Mouse (Mus musculus): ENCODE results near the gene Man1a. TPM values are rescaled to one million over a fixed set of nuclear protein-coding genes. Genes with fewer than 3 reads are reported as not detected.

Gene Man1a
- polyA plus RNA-seq, 1 experiment from 2014 or later: 12.0 TPM

DNA sequence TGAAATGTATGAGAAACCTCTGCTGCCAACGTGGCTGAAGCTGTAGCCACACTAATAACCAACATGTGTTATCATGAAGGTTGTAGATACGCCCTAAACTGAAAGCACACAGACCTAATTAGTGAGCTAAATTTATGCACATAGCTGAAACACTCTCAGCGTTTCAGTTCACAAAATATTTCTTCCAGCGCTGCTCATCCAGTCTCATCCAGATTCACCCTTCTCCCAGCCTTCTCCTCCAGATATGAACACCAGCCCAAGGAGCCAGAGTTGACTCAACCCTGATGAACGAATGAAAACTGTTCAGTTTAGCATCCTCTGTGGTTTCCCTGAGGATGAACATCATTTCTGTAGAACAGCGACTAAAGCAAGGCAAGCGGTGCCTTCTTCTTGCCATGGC, 15.8 kb downstream of the Man1a start:
- ATAC-seq (ENCODE audit: insufficient read depth): no peak
- 69% methylated on average over 7 of the region's 7 CpGs for WGBS (ENCODE audit: insufficient replicate concordance)
- no peak overlapping the region for H3K4me3 ChIP-seq (replicated peaks)
- H3K27ac ChIP-seq (replicated peaks): no peak overlapping the region
- H3K9me3 ChIP-seq (replicated peaks): no peaks in the 10 kb centered on the region
- H3K36me3 ChIP-seq (replicated peaks): peaks cover 52% of the 10 kb centered on the region
- no peaks in the 10 kb centered on the region for H3K27me3 ChIP-seq
- peaks cover 7% of the 10 kb centered on the region for H3K4me1 ChIP-seq (replicated peaks)
- H3K9ac ChIP-seq: no peak overlapping the region
- H3K4me2 ChIP-seq: no peak overlapping the region

DNA sequence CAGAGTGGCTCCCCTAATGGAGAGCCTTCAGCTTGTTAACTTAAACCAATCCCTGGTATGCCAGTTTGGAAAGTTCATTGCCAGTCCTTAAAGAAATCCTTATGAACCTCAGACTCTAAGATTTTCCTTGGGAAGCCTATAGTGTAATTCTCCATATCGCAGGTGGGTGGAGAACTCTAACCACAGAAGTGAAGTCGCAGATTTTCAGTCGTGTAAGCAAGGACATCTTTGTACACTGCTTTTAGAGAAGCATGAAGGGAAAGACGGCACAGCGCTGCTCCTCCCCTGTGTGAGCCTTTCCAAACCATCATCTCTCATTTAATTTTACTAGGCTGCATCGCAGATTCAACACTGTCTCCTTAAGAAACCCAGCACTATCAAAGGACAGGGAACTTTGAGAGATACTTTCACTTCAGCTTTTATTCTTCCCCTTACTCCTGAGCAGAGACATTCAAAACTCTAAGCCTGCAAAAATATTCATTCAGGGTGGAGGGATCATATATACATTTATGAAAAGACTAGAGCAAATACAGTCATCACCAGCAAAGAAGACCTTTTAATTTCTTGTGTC, 16.6 kb downstream of the Man1a start:
- Histone ChIP-seq H3K27me3 (no peaks in the 10 kb centered on the region), H3K36me3 (replicated peaks) (peaks cover 50% of the 10 kb centered on the region), H3K4me2 (no peak overlapping the region), H3K4me1 (replicated peaks) (peaks cover 7% of the 10 kb centered on the region), H3K9me3 (replicated peaks) (no peaks in the 10 kb centered on the region), H3K9ac (no peak overlapping the region), H3K27ac (replicated peaks) (no peak overlapping the region), H3K4me3 (replicated peaks) (no peak overlapping the region)
- ATAC-seq (ENCODE audit: insufficient read depth): no peak
- 64% methylated on average over 6 of the region's 6 CpGs for WGBS (ENCODE audit: insufficient replicate concordance)

DNA sequence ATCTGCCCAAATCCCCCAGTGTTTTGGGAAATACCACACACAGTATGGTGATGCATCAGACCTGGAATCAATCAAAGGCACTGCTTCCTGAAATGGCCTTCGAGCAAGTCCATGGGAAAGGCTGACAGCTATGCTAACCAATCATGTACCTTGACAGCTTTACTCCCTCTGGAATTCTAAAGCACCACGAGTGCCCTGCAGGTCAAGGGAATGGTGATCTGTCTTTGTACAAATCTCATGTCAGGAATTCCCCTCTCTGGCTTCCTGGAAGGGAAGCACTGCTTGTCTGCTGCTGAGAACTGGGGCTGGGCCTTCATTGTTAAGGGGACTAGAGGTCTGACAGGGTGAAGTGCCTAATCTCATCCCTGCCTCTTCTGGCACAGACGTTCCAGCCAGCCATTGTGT, 17.3 kb downstream of the Man1a start:
- Histone ChIP-seq H3K4me2 (no peak overlapping the region), H3K4me1 (replicated peaks) (peaks cover 7% of the 10 kb centered on the region), H3K27me3 (no peaks in the 10 kb centered on the region), H3K9me3 (replicated peaks) (no peaks in the 10 kb centered on the region), H3K36me3 (replicated peaks) (peaks cover 50% of the 10 kb centered on the region), H3K9ac (no peak overlapping the region), H3K4me3 (replicated peaks) (no peak overlapping the region), H3K27ac (replicated peaks) (0 out of 2 replicates have a peak overlapping the region, but pooled peaks have one; percentile 0)
- ATAC-seq (ENCODE audit: insufficient read depth): no peak
- WGBS (ENCODE audit: insufficient replicate concordance): 50% methylated on average over 3 of the region's 3 CpGs

DNA sequence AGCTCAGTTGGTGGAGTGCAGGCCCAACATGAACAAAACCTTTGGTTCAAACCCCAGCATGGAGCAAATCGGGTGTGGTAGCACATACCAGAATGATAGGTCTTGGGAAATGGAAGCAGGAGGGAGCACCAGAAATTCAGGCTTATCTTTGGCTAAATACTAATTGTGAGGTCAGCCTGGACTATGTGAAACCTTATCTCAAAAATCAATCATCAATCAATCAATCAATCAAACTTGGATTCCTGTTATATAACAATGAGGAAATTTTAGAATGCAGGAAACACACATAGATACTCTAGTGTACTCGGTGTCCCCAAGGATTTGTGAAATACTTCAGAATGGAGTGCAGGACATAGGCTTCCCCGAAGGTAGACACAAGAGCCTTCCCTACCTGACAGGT, 17.8 kb downstream of the Man1a start:
- H3K4me1 ChIP-seq (replicated peaks): peaks cover 10% of the 10 kb centered on the region; the same call in 1 of the 2 replicates
- peaks cover 54% of the 10 kb centered on the region for H3K36me3 ChIP-seq (replicated peaks)
- H3K4me3 ChIP-seq (replicated peaks): no peak overlapping the region
- H3K27ac ChIP-seq (replicated peaks): 0 out of 2 replicates have a peak overlapping the region, but pooled peaks have one; percentile 0
- 81% methylated on average over 3 of the region's 3 CpGs for WGBS (ENCODE audit: insufficient replicate concordance)
- H3K4me2 ChIP-seq: no peak overlapping the region
- H3K9ac ChIP-seq: no peak overlapping the region
- no peak for ATAC-seq (ENCODE audit: insufficient read depth)
- H3K27me3 ChIP-seq: no peaks in the 10 kb centered on the region
- no peaks in the 10 kb centered on the region for H3K9me3 ChIP-seq (replicated peaks)

DNA sequence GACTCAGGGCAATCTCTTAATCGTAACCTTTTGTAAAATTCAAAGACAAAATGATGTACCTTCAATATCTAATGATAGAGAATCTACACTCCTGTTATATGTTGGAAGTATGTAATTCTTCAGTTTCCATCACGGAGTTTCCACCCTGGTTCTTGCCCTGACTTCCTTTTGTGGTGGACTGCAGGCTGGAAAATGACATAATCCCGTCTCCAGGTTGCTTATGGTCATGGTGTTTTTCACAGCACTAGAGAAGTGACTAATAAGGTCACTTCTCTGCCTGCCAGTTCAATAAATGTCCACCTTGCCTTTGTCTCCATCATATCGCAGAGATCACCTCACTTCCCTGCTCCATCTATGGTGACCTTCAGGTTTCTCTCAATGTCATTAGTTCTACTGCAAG, 22.2 kb downstream of the Man1a start:
- Histone ChIP-seq H3K27ac (replicated peaks) (no peak overlapping the region), H3K9me3 (replicated peaks) (no peaks in the 10 kb centered on the region), H3K36me3 (replicated peaks) (peaks cover 31% of the 10 kb centered on the region), H3K4me3 (replicated peaks) (no peak overlapping the region), H3K27me3 (no peaks in the 10 kb centered on the region), H3K4me2 (no peak overlapping the region), H3K9ac (no peak overlapping the region), H3K4me1 (replicated peaks) (peaks cover 10% of the 10 kb centered on the region; the same call in 1 of the 2 replicates)
- no peak for ATAC-seq (ENCODE audit: insufficient read depth)
- WGBS (ENCODE audit: insufficient replicate concordance): 81% methylated on average over 4 of the region's 4 CpGs

DNA sequence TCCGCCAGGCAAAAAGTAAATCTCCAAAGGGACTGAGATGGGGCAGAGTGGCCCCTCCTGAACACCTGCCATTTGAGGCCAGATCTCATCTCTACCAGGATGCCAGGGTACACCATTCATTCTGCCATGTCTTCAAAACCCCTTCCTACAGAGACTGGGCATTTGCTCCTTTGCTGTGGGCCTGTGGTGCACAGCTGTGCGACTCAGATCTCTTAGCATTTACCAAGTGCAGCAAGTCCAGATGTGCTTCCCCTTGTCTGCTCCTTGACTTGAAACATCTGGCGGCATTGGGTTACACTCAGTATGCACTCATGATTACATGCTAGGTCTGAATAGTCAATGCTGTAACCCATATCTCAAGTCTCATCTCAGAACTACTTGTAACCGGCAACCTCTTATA, 28.5 kb downstream of the Man1a start:
- ATAC-seq (ENCODE audit: insufficient read depth): no peak
- 83% methylated on average over 4 of the region's 4 CpGs for WGBS (ENCODE audit: insufficient replicate concordance)
- H3K9me3 ChIP-seq (replicated peaks): no peaks in the 10 kb centered on the region
- H3K36me3 ChIP-seq (replicated peaks): peaks cover 20% of the 10 kb centered on the region
- H3K27ac ChIP-seq (replicated peaks): no peak overlapping the region
- H3K9ac ChIP-seq: no peak overlapping the region
- H3K4me1 ChIP-seq (replicated peaks): peaks cover 23% of the 10 kb centered on the region
- H3K4me3 ChIP-seq (replicated peaks): no peak overlapping the region
- no peaks in the 10 kb centered on the region for H3K27me3 ChIP-seq
- no peak overlapping the region for H3K4me2 ChIP-seq

DNA sequence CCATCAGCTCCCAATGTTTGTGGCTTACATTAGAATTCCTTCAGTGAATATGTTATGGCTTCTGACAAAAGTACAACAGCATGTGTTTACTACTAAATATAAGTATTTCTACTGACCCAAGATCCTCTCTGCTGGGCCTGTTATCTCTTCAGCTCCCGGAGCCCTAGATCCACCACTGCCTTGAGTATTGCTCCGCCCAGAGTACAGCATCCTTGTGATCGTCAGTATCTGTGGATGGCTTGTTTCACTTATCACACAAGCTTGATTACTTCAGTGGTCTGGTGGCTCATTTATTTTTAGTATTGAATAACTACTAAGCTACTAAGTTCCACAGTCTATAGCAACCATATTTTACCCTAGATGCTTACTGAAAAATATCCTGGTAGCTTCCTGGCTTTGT, 33.1 kb downstream of the Man1a start:
- Histone ChIP-seq H3K27me3 (no peaks in the 10 kb centered on the region), H3K4me1 (replicated peaks) (peaks cover 64% of the 10 kb centered on the region), H3K36me3 (replicated peaks) (peaks cover 8% of the 10 kb centered on the region), H3K9me3 (replicated peaks) (no peaks in the 10 kb centered on the region), H3K4me3 (replicated peaks) (no peak overlapping the region), H3K27ac (replicated peaks) (peak overlapping the region; percentile 86), H3K9ac (peak overlapping the region; percentile 30; the same call in 1 of the 2 replicates), H3K4me2 (peak overlapping the region; percentile 42)
- WGBS (ENCODE audit: insufficient replicate concordance): 23% methylated on average over 3 of the region's 3 CpGs
- ATAC-seq (ENCODE audit: insufficient read depth): peak; percentile 64

DNA sequence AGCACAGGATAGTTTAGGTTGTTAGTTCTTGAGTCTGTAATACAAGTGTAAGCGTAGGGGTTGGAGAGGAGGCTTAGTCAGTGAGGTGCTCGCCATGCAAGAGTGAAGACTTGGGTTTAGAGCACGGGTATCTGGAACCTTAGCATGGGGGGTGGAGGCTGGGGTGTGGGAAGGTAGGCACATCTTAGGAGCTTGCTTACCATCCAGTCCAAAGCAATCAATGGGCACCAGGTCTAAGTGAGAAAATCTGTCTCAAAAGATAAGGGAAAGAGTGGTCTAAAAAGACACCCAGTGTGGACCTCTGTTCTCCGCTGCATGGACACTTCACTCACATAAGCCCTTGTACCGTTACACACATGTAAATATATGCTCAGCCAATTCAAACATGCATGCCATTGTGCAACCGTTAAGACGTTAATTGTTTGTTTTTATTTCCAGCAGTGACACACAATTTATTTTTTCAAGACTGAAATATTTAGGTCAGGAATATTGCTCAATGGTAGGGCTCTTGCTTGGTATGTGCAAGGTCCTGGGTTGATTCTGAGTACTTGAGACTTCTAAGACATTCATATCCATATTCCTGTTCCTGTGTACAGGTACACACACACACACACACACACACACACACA, 34.1 kb downstream of the Man1a start:
- peak; percentile 77 for ATAC-seq (ENCODE audit: insufficient read depth)
- Histone ChIP-seq H3K9ac (peak overlapping the region; percentile 19), H3K27ac (replicated peaks) (peak overlapping the region; percentile 92)

DNA sequence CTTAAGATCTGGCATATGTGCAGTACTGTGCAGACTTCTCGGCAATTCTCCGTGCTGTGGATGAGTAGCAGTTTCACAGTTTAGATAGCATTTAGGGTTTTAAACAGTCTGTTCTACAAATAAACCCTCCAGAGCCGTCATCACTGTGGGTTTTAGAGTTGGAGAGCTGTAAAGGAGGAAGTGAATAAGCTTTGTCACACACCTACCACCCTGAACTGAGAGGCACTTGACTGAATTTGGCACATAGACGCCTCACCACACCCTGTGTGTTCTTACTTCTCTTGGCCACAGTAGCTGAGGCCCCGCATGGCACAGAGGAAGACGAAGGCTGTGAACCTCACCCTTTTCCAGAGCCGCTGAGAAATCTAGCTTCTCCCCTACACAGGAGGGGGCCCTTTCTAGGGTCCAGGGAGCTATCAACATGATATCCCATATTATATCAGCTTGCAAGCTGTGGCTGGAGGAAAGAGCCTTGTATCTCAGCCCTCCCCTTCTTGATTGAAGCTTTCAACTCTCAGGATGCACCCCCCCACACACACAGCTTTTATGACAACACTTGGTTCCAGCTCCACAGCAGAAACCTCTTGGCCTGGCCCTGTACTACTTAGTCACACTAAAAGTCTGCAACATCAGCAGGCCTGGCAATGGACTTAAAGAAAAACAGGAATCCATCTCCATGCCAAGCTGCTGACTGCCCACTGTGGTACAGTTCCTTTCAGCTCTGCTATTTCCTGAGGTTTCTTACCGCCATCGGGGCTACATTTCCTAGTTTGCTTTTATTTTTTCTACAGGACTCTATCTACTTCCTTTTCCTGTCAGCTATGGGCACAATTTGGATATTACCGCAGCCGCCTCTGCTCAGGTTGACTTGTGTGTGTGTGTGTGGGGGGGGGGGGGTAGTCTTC, 35.9 kb downstream of the Man1a start:
- H3K4me3 ChIP-seq (replicated peaks): 0 out of 2 replicates have a peak overlapping the region, but pooled peaks have one; percentile 7
- peak overlapping the region; percentile 56 for H3K9ac ChIP-seq

More for the DNA sequence above, 34.1 kb downstream of the Man1a start:
- Histone ChIP-seq H3K27me3 (no peaks in the 10 kb centered on the region), H3K36me3 (replicated peaks) (no peaks in the 10 kb centered on the region), H3K4me1 (replicated peaks) (peaks cover 68% of the 10 kb centered on the region), H3K9me3 (replicated peaks) (no peaks in the 10 kb centered on the region), H3K4me2 (peak overlapping the region; percentile 52), H3K4me3 (replicated peaks) (peak overlapping the region; percentile 23; the same call in 1 of the 2 replicates)
- 35% methylated on average over 7 of the region's 7 CpGs for WGBS (ENCODE audit: insufficient replicate concordance)

DNA sequence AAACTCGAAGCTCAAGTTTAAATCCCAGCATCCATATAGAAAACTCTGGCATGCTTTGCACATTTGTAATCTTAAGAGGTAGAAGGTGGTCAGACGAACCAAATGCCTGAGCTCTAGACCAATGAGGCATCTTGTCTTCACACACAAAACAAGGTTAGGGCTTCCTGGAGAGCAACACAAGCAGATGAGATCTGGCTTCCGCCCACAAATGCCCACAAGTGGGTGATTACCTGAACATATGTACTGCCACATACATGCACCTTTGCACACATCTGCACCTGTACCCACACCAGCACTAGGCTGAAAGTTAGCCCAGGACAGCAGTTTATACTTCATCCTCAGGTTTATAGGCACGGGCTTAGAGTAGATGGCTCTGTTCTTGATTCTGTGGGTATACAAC, 36.7 kb downstream of the Man1a start:
- peaks cover 86% of the 10 kb centered on the region for H3K4me1 ChIP-seq (replicated peaks)
- peak overlapping the region; percentile 91 for H3K27ac ChIP-seq (replicated peaks)
- H3K36me3 ChIP-seq (replicated peaks): 0 out of 2 replicates have a peak, but pooled peaks cover 9% of the 10 kb centered on the region
- peak overlapping the region; percentile 55 for H3K4me2 ChIP-seq
- WGBS (ENCODE audit: insufficient replicate concordance): 66% methylated on average over 4 of the region's 4 CpGs
- no peaks in the 10 kb centered on the region for H3K27me3 ChIP-seq
- H3K9me3 ChIP-seq (replicated peaks): no peaks in the 10 kb centered on the region
- ATAC-seq (ENCODE audit: insufficient read depth): no peak
- peak overlapping the region; percentile 56 for H3K9ac ChIP-seq
- H3K4me3 ChIP-seq (replicated peaks): no peak overlapping the region

More for the DNA sequence above, 35.9 kb downstream of the Man1a start:
- peak; percentile 52 for ATAC-seq (ENCODE audit: insufficient read depth)
- 18% methylated on average over 11 of the region's 11 CpGs for WGBS (ENCODE audit: insufficient replicate concordance)
- H3K27ac ChIP-seq (replicated peaks): peak overlapping the region; percentile 91
- H3K4me2 ChIP-seq: peak overlapping the region; percentile 55
- H3K27me3 ChIP-seq: no peaks in the 10 kb centered on the region
- 0 out of 2 replicates have a peak, but pooled peaks cover 9% of the 10 kb centered on the region for H3K36me3 ChIP-seq (replicated peaks)
- peaks cover 78% of the 10 kb centered on the region for H3K4me1 ChIP-seq (replicated peaks)
- no peaks in the 10 kb centered on the region for H3K9me3 ChIP-seq (replicated peaks)

DNA sequence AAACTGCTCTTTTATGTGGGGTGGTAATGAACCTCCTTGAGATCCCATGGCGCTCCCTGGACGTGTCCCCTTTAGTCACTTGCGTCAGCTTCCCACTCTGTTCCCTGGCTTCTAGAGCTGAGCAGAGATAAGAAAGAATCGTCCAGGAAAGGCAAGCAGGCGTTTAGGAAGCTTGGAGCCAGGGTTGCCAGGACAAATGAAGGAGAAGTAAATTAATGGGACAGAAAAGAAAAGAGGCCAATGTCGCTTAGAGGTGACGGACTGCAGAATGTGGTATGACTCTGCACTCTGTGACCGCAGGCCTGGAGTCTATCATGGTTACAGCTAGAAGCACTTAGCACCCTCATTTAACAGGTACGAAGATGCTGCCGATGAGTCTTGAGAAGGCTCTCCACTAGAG, 37.7 kb downstream of the Man1a start:
- no peaks in the 10 kb centered on the region for H3K9me3 ChIP-seq (replicated peaks)
- no peak overlapping the region; the same call in 1 of the 2 replicates for H3K4me3 ChIP-seq (replicated peaks)
- no peaks in the 10 kb centered on the region for H3K27me3 ChIP-seq
- peak overlapping the region; percentile 91 for H3K27ac ChIP-seq (replicated peaks)
- H3K9ac ChIP-seq: peak overlapping the region; percentile 44
- peaks cover 84% of the 10 kb centered on the region for H3K4me1 ChIP-seq (replicated peaks)
- 35% methylated on average over 10 of the region's 10 CpGs for WGBS (ENCODE audit: insufficient replicate concordance)
- ATAC-seq (ENCODE audit: insufficient read depth): no peak
- 0 out of 2 replicates have a peak, but pooled peaks cover 9% of the 10 kb centered on the region for H3K36me3 ChIP-seq (replicated peaks)
- peak overlapping the region; percentile 53 for H3K4me2 ChIP-seq

Data from liver, embryonic 15.5 days (tissue).